Mouse (Mus musculus): Measurements from ENCODE around the gene Gas2l2.

DNA sequence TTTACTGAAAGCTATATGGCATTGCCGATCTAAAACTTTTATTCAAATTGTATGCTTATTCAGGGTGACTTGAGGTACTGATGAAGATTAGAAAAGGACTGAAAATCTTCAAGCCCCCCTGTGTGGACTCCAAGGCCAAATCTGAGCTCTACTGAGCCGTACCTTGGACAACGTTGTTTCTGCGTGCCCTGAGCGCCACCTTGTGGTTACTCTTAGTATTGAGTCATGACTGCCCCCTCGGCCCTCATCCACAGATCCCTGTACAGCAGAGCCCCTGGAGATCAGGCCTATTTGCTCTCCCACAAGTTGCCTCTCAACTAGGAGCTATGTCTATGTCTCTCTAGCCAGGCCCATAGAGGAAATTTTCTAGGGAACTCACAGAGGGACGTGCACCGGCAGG is 4.6 kb downstream of the Gas2l2 start:
- no peak for TF ChIP-seq POLR2A (IDR thresholded peaks at IDR 0.05; ENCODE audit: borderline replicate concordance, low read depth, low read length)
- peak; percentile 81 for TF ChIP-seq CTCF (IDR thresholded peaks at IDR 0.05; ENCODE audit: low read depth, low read length)
